Mouse (Mus musculus): ENCODE data around the gene Brd2.
A peak's percentile ranks its signal among the peaks of the same experiment; 100 is the strongest.

The Brd2 gene

DNA sequence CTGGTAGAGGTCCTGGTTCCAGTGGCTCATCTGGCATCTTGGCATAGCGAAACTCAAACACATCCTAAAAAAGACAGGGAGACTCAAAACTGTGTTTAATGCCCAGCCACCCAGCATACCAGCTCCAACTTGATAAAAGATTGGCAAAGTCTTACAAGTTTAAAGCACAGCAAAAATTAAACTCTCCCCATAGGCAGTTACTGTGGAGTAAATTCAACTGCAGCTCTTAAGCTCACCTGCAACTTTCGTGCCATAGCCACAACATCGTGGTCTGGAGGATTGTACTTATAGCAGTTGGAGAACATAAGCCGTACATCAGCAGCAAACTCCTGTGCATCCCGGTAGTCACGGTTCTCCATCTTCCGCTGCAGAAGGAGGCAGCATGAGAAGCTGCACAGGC, 8.3 kb downstream of the Brd2 start:
- no peak for DNase-seq (ENCODE audit: low read depth, low spot score)

DNA sequence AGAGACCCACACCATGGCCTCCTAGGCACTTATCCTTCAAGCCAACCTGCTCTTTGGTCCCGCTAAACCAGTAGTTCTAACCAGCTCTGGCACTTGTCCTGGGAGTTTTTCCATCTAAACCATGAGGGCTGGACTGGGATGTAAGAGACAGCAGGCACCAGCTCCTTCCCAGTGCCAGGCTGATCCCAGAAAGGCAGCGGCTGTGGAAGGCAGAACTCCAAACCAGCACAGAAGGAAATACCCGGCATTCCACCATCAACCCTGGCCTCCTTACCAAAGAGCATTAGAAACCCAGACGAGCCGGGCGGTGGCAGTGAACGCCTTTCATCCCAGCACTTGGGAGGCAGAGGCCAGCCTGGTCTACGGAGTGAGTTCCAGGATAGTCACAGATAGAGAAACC, 12.1 kb downstream of the Brd2 start:
- no peak for DNase-seq (ENCODE audit: low read depth, low spot score)

DNA sequence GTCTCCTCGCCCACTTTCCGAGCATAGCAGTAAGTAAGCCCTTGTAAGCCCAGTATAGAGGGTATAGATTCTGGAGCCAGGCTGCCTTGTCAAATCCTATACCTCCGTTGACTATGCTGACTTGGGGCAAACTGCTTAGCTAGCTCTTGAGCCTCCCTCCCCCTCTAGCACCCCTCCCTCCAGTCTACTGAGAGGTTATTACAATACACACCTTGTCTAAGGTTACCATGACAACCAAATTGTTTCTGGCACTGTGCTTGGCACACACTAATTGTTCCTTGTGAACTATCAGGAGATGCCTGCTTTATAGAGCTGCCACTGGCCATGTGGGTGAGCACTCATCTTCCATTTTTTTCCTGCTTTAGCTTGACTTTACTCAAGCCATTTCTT, 12.6 kb downstream of the Brd2 start:
- no peak for DNase-seq (ENCODE audit: low read depth, low spot score)

DNA sequence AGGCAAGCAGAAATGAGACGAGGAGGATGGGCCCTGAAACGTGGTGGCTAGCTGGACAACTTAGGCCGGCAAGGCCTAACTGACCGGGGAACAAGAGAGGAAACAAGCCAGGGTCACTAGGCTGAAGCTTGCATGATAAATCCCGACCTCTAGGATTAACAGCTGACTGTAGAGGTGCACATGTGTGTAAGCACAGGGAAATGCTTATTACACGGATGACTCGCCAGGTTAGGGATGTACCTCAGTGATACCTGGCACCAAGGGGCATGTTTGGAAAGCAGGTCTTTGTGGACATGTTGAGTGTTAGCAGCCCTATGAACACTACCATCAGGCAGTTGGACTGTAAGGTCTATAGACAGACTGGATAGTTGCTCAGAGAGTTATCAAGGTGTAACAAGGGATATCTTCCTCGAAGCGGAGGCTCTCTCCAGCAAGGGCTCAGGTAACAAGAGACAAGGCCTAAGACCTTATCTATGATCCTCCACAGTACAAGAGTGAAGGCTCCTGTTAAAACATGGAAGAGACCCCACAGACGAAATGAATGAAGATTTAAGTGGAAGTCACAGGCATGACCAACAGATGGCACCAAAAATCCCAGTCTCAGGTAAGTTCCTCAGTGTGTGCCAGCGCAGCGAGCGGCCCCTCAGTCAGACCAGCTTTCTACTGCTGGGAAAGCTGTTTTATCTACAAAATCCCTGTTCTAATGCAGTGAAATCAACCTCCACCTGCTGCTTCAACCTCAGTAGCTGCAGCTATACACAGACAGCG, 13.2 kb downstream of the Brd2 start:
- DNase-seq (ENCODE audit: low read depth, low spot score) = no peak

DNA sequence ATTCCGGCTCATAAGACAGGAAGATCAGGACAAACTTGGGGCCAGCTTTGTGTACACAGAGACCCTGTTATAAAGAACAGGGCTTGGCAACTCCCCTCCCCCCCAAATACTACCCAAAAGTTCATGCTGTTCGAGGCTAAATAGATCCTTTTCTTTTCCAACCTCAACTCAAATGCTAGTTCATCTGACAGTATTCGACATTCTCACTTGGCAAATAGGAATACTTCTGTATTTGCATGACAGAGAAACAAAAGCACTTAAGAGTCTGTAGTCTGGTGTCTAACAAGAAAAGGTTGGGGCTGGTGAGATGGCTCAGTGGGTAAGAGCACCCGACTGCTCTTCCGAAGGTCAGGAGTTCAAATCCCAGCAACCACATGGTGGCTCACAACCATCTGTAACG, 14.0 kb downstream of the Brd2 start:
- DNase-seq (ENCODE audit: low read depth, low spot score) = no peak

DNA sequence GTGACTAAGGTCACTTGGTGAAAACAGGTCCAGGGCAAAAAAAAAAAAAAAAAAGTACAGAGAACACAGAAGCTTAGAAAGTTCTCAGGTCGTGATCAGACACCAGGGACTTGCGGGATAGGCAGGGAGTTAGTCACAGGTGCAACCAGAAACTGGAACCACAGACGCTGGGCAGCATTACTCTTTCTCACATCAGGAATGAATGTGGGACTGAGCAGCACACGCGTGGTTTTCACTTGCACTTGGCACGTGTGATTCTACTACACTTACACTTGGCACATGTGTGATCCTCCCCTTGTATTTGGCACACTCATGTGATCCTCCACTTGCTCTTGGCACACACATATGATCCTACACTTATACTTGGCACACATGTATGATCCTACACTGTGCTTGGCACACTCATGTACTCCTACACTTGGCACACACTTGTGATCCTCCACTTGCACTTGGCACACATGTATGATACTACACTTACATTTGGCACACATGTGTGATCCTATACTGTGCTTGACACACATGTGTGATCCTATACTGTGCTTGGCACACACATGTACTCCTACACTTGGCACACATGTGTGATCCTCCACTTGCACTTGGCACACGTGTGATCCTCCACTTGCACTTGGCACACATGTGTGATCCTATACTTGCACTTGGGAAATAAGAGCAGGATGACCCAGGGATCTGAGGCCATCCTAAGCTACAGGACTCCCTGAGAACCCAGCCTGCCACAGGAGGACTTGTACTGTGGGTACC, 15.1 kb downstream of the Brd2 start:
- no peak for DNase-seq (ENCODE audit: low read depth, low spot score)

DNA sequence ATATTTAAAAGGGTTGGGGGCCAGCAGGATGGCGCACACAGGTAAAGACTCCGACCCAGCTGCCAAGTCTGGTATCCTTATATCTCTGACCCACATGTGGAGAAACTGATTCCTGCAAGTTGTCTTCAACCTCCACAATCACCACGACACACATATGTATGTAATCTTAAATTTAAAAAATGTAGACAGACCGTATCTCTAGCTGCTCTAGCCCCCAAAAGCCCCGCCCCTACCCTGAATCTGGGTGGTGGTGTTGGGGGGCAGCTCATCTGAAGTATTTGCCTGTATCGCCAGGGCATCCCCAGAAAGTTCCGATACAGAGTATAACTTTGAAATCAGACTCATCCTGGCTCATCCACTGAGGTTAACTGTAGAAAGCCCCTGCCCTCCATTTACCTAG, 15.9 kb downstream of the Brd2 start:
- no peak for DNase-seq (ENCODE audit: low read depth, low spot score)

DNA sequence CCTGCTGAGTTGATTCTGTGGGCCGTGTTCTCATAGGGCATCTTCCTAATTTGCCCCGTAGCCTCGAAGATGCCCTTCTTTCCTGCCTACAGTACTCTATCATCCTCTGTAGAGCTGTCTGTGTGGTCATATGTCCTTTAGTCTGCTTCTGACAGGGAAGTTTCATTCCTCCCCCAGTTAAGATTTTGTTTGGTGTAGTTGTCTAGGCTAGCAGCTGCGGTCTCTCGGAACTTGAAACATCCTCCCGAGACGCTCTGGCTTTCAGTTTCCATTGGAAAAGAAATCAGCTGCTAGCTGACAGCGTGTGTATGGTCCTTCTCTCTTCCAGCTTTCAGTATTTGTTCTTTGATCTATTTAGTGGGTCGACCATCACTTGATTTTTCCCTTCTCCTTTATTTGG, 17.6 kb downstream of the Brd2 start:
- no peak for DNase-seq (ENCODE audit: low read depth, low spot score)

DNA sequence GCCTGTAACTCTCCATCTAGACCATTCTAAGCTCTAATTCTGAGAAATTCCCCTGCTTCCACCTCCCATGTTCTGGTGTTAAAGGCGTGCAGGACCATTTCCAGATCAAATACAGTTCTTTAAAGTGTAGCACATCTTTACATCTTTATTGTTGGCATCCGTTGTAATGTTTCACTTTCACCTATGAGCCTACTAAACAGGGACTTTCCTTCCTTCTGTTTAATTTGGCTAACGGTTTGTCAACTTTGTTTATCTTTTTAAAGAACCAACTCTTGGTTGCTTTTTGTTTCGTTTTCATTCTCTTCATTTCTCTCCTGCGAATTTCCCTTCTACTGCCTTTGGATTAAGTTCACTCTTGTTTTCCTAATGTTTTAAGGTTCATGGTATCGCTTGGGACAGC, 19.6 kb downstream of the Brd2 start:
- DNase-seq (ENCODE audit: low read depth, low spot score) = no peak

DNA sequence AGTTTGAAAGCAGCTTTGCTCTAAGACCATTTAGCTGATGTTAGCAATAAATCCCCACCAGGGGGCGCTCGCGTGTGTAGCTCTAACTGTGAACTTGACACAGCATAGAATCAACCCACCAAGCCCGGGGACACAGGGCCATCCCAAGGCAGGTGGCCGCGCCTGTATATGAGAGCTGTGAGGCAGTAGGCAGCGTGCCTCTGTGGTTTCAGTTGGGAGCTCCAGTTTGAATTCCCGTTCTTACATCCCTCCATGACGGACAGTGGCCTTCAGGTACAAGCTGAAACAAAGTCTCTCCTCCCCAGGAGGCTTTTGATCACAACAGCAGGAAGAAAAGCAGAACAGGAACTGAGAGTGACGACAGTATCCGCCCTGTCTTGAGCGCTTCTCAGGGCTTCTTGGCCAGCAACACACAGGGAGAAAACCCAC, 20.8 kb downstream of the Brd2 start:
- peak; percentile 89 for DNase-seq (ENCODE audit: low read depth, low spot score)

DNA sequence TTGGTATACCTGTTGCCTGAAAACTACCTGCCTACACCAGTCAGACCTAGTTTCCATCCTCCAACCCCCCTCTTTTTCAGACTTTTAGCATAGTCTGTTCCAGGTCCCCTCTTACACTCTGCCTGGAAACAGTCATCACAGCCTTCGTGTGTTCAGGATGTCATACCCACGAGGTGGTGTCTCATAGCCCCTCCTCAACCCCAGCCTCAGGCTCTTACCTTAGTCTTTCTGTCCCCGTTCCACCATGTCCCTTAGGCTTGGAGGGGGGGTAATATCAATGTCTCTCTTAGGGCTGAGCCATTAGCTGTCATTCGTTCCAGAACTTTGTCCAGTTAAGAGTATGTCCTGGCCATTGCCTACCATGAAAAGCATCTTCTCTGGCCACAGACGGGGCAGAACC, 21.2 kb downstream of the Brd2 start:
- DNase-seq (ENCODE audit: low read depth, low spot score) = no peak

DNA sequence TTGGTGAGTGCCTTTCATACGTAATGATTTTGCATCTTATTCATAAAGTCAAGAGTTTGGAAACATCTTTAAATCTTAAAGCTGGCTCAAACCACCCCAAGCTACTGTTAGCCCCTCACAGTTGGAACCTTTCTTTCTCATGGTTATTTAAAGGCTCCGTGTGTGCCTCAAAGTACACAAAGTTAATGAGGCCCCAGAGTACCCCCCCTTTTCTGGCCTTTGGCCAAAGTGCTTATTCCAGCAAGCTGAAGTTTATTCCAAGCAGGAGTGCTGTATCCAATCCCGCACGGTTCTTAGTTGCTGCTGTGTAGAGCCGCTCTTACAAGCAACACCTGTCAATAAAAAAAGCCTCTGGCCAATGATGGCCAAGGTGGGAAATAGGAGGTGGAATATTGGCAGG, 22.9 kb downstream of the Brd2 start:
- no peak for DNase-seq (ENCODE audit: low read depth, low spot score)

DNA sequence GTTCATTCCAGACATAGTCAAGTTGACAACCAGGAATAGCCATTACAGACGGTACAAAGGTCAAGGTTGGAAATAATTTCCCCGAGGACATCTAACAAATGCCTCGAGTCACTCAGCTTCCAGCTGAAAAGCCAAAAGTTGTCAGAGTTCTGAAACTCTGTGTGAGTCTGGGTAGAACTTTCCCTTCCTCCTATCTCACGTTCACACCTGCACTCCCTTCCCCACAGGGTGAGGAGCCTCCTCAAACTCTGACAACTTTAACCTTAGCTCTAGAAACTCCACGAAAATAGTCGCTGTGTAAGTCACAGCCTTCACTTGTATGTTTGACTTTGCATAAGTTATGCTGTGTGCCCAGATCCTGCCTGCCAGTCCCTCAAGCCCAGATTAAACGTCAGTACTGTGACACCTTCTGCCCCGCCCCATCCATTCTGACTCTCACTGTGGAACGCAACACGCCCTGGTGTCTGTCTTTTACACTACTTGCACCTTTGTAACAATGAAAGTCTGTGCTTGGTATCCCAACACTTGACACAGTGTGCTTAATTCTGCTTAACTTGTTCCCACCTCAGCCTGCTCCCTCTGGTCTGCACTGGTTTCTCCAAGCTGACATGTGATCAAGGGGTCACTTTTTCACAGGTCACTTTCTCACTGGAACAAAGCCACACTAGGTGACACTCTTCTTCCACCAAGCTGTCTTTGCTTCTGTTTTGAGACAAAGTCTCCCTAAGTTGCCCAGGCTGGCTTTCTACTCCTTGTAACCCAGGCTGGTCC, 23.5 kb downstream of the Brd2 start:
- DNase-seq (ENCODE audit: low read depth, low spot score) = no peak

DNA sequence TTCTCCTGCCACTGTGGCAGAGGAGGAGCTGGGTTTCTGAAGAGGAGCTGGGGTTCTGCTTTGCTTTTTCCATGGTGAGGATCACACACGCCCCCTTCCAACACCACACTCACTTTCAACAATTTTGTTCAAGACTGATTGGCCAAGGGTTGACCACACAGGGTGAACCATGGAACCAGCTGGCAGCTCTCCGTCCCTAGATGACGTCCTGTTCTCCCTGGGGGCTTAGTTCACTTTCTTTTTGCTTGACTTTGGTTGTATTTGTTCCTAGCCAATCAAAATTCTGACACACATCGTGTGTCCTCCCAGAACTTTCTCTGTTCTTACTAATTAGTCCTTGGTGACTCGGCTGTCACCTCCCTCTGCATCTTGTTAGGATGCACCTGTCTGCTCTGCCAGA, 25.2 kb downstream of the Brd2 start:
- DNase-seq (ENCODE audit: low read depth, low spot score) = no peak

DNA sequence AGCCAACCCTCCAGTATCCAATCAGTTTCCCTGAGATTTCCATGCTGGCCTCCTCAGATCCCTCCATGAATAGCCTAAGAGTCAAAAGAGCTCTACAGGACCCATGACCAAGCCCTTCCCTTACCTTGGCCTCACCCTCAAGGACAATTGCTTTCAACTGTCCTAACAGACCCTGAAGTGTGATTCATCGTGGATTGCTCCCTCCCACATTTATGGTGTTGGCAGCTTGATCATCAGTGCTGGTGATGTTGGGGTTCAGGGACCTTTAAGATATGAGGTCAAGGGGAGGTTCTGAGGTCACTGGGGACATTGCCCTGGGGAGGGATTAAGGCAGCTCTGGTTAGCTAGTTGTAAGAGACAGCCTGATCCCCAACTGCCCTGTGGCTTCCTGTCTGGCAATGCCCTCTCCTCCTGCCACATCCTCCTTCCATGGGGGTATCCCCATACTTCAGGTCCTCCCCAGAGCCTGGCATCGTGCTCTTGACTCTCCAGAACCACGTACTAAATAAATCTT, 25.9 kb downstream of the Brd2 start:
- no peak for DNase-seq (ENCODE audit: low read depth, low spot score)

DNA sequence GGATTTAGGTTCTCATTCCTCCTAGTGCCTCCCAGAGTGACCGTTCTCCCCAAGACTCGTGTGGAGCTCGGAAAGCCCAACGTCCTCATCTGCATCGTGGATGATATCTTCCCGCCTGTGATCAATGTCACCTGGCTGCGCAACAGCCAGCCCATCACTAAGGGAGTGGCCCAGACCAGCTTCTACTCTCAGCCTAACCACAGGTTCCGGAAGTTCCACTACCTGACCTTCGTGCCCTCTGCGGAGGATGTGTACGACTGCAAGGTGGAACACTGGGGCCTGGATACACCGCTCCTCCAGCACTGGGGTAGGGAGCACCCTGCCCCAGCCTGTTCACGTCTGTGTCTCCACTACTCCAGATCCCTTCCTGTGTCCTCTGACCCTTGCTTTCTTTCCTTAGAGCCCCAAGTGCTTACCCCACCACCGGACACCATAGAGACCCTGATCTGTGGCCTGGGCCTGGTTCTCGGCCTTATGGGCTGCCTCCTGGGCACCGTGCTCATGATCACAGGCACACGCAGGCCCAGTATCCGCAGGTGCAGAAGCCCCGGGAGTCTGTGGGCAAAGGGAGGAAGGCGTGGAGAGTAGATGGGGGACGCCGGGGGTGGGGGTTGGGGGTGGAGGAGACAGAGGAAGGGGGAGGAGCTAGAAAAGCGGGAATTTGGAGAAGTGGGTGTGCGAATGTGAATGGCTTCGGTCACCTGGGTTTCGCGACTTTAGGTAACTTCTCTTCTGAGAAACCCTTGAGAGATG, 28.0 kb downstream of the Brd2 start:
- no peak for DNase-seq (ENCODE audit: low read depth, low spot score)

DNA sequence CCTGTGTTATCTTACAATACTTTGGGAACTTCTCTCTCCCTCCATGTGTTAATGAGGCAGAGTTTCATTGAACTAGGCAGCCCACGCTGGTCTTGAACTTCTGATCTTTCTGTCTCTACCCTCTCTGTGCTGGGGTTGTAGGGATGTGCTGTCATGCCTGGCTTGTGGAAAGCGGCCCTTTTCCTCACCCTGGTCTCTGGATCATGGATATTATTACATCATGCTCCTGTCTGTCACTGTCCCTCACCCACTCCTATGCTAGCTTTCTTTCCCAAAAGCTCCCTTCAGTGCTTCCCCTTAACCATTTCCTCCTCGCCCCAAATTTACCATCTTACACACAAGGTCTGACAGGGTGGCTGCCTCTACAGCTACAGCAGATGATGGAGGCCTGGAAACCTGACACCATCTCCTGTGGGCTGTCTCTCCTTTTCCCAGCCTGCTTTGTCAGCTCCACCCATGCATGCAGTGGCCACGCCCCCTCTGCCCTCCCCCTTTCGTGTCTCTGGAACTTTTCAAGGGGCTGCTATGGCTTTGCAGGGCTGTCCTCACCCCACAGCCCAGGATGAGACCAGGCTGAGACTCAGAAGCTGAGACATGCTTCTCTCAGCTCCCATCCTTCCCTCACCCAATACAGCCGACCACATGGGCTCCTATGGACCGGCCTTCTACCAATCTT, 29.1 kb downstream of the Brd2 start:
- peak; percentile 83 for DNase-seq (ENCODE audit: low read depth, low spot score)

DNA sequence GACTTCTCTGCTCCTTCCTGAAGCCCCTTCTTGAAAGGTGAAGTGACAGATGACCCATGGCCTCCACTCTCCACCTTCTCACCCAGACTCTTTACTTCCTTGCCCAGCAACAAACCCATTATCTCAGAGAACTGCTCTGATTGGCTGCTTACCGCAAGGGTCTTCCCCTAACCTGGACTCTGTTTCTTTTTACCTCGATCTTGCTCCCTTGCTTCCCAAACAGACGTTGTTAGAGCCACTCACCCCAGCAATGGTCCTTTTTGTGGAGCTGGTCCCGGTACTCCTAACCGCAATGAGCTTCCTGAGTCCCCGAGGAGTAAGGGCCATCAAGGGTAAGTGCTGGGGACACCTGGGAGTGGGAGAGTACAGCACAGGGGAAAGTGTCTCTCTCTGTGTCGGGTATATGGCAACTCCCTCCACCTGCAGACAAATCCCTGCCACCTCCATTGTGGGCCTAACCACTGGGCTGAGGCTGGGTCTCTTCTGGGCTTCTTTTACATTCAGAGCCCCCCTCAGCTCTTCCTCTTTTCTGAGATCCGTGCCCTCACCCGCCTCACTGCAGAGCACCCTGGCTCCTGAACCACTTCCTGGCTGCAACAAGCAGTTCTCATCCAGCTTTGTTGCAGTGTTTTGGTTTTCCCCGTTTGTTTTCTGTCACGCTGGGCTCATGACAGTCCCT, 30.1 kb downstream of the Brd2 start, which contains the start of gene H2-Oa:
Gene H2-Oa (plus strand): TSS at position 144 of the 679 bp plus-strand sequence.
- no peak for DNase-seq (ENCODE audit: low read depth, low spot score)

DNA sequence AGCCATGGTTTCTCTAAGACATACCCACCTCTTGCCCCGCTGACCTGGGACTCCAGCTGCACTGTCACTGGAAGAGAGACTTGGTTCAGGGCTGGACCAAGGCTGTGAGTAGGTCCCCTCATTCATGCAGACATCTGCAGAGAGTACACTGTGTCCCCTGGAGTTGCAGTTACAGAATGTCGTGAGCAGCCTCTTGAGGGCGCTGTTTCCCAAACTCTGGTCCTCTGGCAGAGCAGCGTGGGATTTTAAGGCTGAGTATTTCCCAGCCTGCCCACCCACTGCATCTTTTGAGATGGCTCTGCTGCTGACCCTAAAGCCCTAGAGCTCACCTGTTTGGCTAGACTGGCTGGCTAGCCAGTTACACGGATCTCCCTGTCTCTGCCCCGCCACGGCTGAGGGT, 31.5 kb downstream of the Brd2 start:
- no peak for DNase-seq (ENCODE audit: low read depth, low spot score)

DNA sequence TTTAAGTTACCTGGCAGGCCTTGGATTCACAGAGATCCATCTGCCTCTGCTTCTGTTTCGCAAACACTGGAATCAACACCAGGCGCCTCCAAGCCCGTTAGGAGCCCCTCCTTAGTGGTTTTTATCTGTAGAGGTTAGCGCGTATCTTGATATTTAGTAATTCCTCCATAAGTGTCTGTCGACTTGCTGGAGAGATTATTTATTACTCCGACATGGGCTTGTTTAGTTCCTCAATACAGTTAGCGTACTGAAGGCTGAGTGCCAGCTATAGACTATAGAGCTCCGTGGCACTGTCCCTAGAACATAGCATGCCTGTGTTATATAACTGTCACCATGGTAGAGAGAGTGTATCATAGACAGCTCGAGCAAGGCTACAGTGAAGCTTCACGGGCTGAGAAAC, 34.3 kb downstream of the Brd2 start:
- no peak for DNase-seq (ENCODE audit: low read depth, low spot score)

Measured in forelimb bud, embryonic 11.5 days (tissue).